Mouse (Mus musculus) liver, embryonic 12.5 days (tissue): Measurements from ENCODE around the gene Sh3rf1. TPM values are rescaled to one million over a fixed set of nuclear protein-coding genes. Genes with fewer than 3 reads are reported as not detected.

Experiments used
- ATAC-seq: fragments of 200-750 bp; cut with Nextera tagmentation; 2 replicates; pipeline ENCODE4 v1.8.0; 2017; ENCODE audit warnings: moderate number of reproducible peaks, mild to moderate bottlenecking, moderate library complexity
- H3K27ac ChIP-seq: fragments of 300-500 bp; sonication (generic); 2 replicates; pipeline ENCODE4 v1.5.1; 2016; ENCODE audit warnings: mild to moderate bottlenecking
- H3K27me3 ChIP-seq: fragments of 300-500 bp; sonication (generic); replicated peaks from 2 replicates; pipeline ENCODE4 v1.6.1; 2016; ENCODE audit warnings: mild to moderate bottlenecking, moderate library complexity
- H3K36me3 ChIP-seq: fragments of 300-500 bp; sonication (generic); 2 replicates; pipeline ENCODE4 v1.6.1; 2016; ENCODE audit warnings: mild to moderate bottlenecking, moderate library complexity
- H3K4me1 ChIP-seq: fragments of 300-500 bp; sonication (generic); 2 replicates; pipeline ENCODE4 v1.6.1; 2016
- H3K4me2 ChIP-seq: fragments of 300-500 bp; sonication (generic); 2 replicates; pipeline ENCODE4 v1.6.1; 2016; ENCODE audit warnings: mild to moderate bottlenecking, moderate library complexity
- H3K4me3 ChIP-seq: fragments of 300-500 bp; sonication (generic); 2 replicates; pipeline ENCODE4 v1.5.1; 2016; ENCODE audit warnings: mild to moderate bottlenecking, moderate library complexity
- H3K9ac ChIP-seq: fragments of 300-500 bp; sonication (generic); 2 replicates; pipeline ENCODE4 v1.6.1; 2016; ENCODE audit warnings: mild to moderate bottlenecking, moderate library complexity
- H3K9me3 ChIP-seq: fragments of 300-500 bp; sonication (generic); replicated peaks from 2 replicates; pipeline ENCODE4 v1.6.1; 2016; ENCODE audit warnings: mild to moderate bottlenecking, moderate library complexity
- whole genome bisulfite sequencing: fragments of 180-500 bp; shearing (Covaris S2); methylation state at CpG from one replicate; pipeline ENCODE4 v1.1.7; 2016; ENCODE audit not compliant: insufficient replicate concordance; 5-methylcytosine and 5-hydroxymethylcytosine counted together
- polyA plus RNA-seq: library from polyadenylated mRNA; unstranded; fragments of >200 nt; fragmentation: Nextera tagmentation; extraction: Ambion mirVana; gene quantifications from 2 replicates; pipeline ENCODE4 v1.2.1, GENCODE M21; 2016

The Sh3rf1 gene
- polyA plus RNA-seq, 1 experiment from 2014 or later = 2.8 TPM

- 68% methylated on average over 6 of the region's 6 CpGs for WGBS
- H3K4me2 ChIP-seq = no peak overlapping the region
- no peaks in the 10 kb centered on the region for H3K4me1 ChIP-seq
- H3K27me3 ChIP-seq = no peaks in the 10 kb centered on the region
- no peak for ATAC-seq
- no peaks in the 10 kb centered on the region for H3K9me3 ChIP-seq
- H3K4me3 ChIP-seq = no peak overlapping the region
- H3K27ac ChIP-seq = no peak overlapping the region
- peaks cover 6% of the 10 kb centered on the region; the same call in 1 of the 2 replicates for H3K36me3 ChIP-seq
- no peak overlapping the region for H3K9ac ChIP-seq
These were observed 123.3 kb downstream of the Sh3rf1 start for GRCm38 (mm10) chr8:61346941-61347340.

- H3K4me2 ChIP-seq = no peak overlapping the region
- H3K4me1 ChIP-seq = no peaks in the 10 kb centered on the region
- peaks cover 6% of the 10 kb centered on the region; the same call in 1 of the 2 replicates for H3K36me3 ChIP-seq
- H3K27me3 ChIP-seq = no peaks in the 10 kb centered on the region
- WGBS = 75% methylated on average over 6 of the region's 6 CpGs
- H3K9me3 ChIP-seq = no peaks in the 10 kb centered on the region
- ATAC-seq = no peak
- H3K4me3 ChIP-seq = no peak overlapping the region
- no peak overlapping the region for H3K9ac ChIP-seq
- no peak overlapping the region for H3K27ac ChIP-seq
These were observed 123.9 kb downstream of the Sh3rf1 start for GRCm38 (mm10) chr8:61347526-61347925.

- no peak overlapping the region for H3K9ac ChIP-seq
- no peak for ATAC-seq
- H3K4me3 ChIP-seq = no peak overlapping the region
- H3K4me1 ChIP-seq = no peaks in the 10 kb centered on the region
- no peaks in the 10 kb centered on the region for H3K27me3 ChIP-seq
- no peak overlapping the region for H3K27ac ChIP-seq
- no peaks in the 10 kb centered on the region for H3K9me3 ChIP-seq
- H3K36me3 ChIP-seq = peaks cover 6% of the 10 kb centered on the region; the same call in 1 of the 2 replicates
- H3K4me2 ChIP-seq = no peak overlapping the region
- WGBS = 68% methylated on average over 5 of the region's 5 CpGs
These were observed 124.4 kb downstream of the Sh3rf1 start for GRCm38 (mm10) chr8:61348029-61348428.

GRCm38 (mm10) chr8:61348518-61348917, 124.8 kb downstream of the Sh3rf1 start:
- H3K9ac ChIP-seq = no peak overlapping the region
- no peaks in the 10 kb centered on the region for H3K9me3 ChIP-seq
- H3K27ac ChIP-seq = no peak overlapping the region
- H3K36me3 ChIP-seq = peaks cover 6% of the 10 kb centered on the region; the same call in 1 of the 2 replicates
- 37% methylated on average over 8 of the region's 8 CpGs for WGBS
- H3K27me3 ChIP-seq = no peaks in the 10 kb centered on the region
- no peak overlapping the region for H3K4me3 ChIP-seq
- ATAC-seq = no peak
- H3K4me1 ChIP-seq = no peaks in the 10 kb centered on the region
- no peak overlapping the region for H3K4me2 ChIP-seq

GRCm38 (mm10) chr8:61350443-61350842, 126.8 kb downstream of the Sh3rf1 start:
- H3K9ac ChIP-seq = no peak overlapping the region
- H3K4me1 ChIP-seq = no peaks in the 10 kb centered on the region
- H3K36me3 ChIP-seq = peaks cover 6% of the 10 kb centered on the region; the same call in 1 of the 2 replicates
- no peaks in the 10 kb centered on the region for H3K27me3 ChIP-seq
- WGBS = 77% methylated on average over 9 of the region's 9 CpGs
- no peak overlapping the region for H3K4me2 ChIP-seq
- no peak for ATAC-seq
- no peak overlapping the region for H3K4me3 ChIP-seq
- no peaks in the 10 kb centered on the region for H3K9me3 ChIP-seq
- H3K27ac ChIP-seq = no peak overlapping the region

GRCm38 (mm10) chr8:61351638-61352037, 128.0 kb downstream of the Sh3rf1 start:
- Histone ChIP-seq H3K36me3 (peaks cover 6% of the 10 kb centered on the region; the same call in 1 of the 2 replicates), H3K4me2 (no peak overlapping the region), H3K27me3 (no peaks in the 10 kb centered on the region), H3K9ac (no peak overlapping the region), H3K4me1 (no peaks in the 10 kb centered on the region), H3K9me3 (no peaks in the 10 kb centered on the region), H3K27ac (no peak overlapping the region), H3K4me3 (no peak overlapping the region)
- WGBS = 82% methylated on average over 5 of the region's 5 CpGs
- no peak for ATAC-seq

- ATAC-seq = no peak
- H3K4me1 ChIP-seq = no peaks in the 10 kb centered on the region
- no peak overlapping the region for H3K4me2 ChIP-seq
- WGBS = 62% methylated on average over 5 of the region's 5 CpGs
- no peaks in the 10 kb centered on the region for H3K36me3 ChIP-seq
- no peak overlapping the region for H3K4me3 ChIP-seq
- no peak overlapping the region for H3K27ac ChIP-seq
- no peak overlapping the region for H3K9ac ChIP-seq
- H3K27me3 ChIP-seq = no peaks in the 10 kb centered on the region
- no peaks in the 10 kb centered on the region for H3K9me3 ChIP-seq
These were observed 131.8 kb downstream of the Sh3rf1 start for GRCm38 (mm10) chr8:61355503-61355902.

GRCm38 (mm10) chr8:61359004-61359403, 135.3 kb downstream of the Sh3rf1 start:
- Histone ChIP-seq H3K4me2 (no peak overlapping the region), H3K4me1 (no peaks in the 10 kb centered on the region), H3K27ac (no peak overlapping the region), H3K9me3 (no peaks in the 10 kb centered on the region), H3K27me3 (no peaks in the 10 kb centered on the region), H3K9ac (no peak overlapping the region), H3K4me3 (no peak overlapping the region), H3K36me3 (no peaks in the 10 kb centered on the region)
- WGBS = 37% methylated on average over 8 of the region's 8 CpGs
- no peak for ATAC-seq

GRCm38 (mm10) chr8:61359851-61360272, 136.2 kb downstream of the Sh3rf1 start:
- 83% methylated on average over 10 of the region's 10 CpGs for WGBS
- 0 out of 2 replicates have a peak, but pooled peaks cover 4% of the 10 kb centered on the region for H3K36me3 ChIP-seq
- no peak overlapping the region for H3K9ac ChIP-seq
- no peak overlapping the region for H3K4me3 ChIP-seq
- H3K27ac ChIP-seq = no peak overlapping the region
- no peak overlapping the region for H3K4me2 ChIP-seq
- H3K4me1 ChIP-seq = no peaks in the 10 kb centered on the region
- no peaks in the 10 kb centered on the region for H3K9me3 ChIP-seq
- no peak for ATAC-seq
- H3K27me3 ChIP-seq = no peaks in the 10 kb centered on the region

- no peak overlapping the region for H3K27ac ChIP-seq
- H3K4me3 ChIP-seq = no peak overlapping the region
- H3K4me1 ChIP-seq = no peaks in the 10 kb centered on the region
- H3K4me2 ChIP-seq = no peak overlapping the region
- H3K9me3 ChIP-seq = no peaks in the 10 kb centered on the region
- ATAC-seq = no peak
- no peak overlapping the region for H3K9ac ChIP-seq
- 0 out of 2 replicates have a peak, but pooled peaks cover 4% of the 10 kb centered on the region for H3K36me3 ChIP-seq
- 78% methylated on average over 4 of the region's 4 CpGs for whole genome bisulfite sequencing
- H3K27me3 ChIP-seq = no peaks in the 10 kb centered on the region
These were observed 136.7 kb downstream of the Sh3rf1 start for GRCm38 (mm10) chr8:61360362-61360761.

GRCm38 (mm10) chr8:61361476-61361875, 137.8 kb downstream of the Sh3rf1 start:
- Histone ChIP-seq H3K36me3 (peaks cover 5% of the 10 kb centered on the region), H3K9me3 (no peaks in the 10 kb centered on the region), H3K4me2 (no peak overlapping the region), H3K4me1 (no peaks in the 10 kb centered on the region), H3K27me3 (no peaks in the 10 kb centered on the region), H3K4me3 (no peak overlapping the region), H3K27ac (no peak overlapping the region), H3K9ac (no peak overlapping the region)
- WGBS = 87% methylated on average over 11 of the region's 11 CpGs
- ATAC-seq = no peak

- no peak overlapping the region for H3K27ac ChIP-seq
- H3K4me2 ChIP-seq = no peak overlapping the region
- H3K4me3 ChIP-seq = no peak overlapping the region
- H3K9ac ChIP-seq = no peak overlapping the region
- H3K9me3 ChIP-seq = no peaks in the 10 kb centered on the region
- 77% methylated on average over 9 of the region's 9 CpGs for WGBS
- ATAC-seq = no peak
- no peaks in the 10 kb centered on the region for H3K27me3 ChIP-seq
- H3K36me3 ChIP-seq = peaks cover 9% of the 10 kb centered on the region
- no peaks in the 10 kb centered on the region for H3K4me1 ChIP-seq
These were observed 138.7 kb downstream of the Sh3rf1 start for GRCm38 (mm10) chr8:61362301-61362913.

- 83% methylated on average over 9 of the region's 9 CpGs for WGBS
- Histone ChIP-seq H3K4me3 (no peak overlapping the region), H3K27ac (no peak overlapping the region), H3K9me3 (no peaks in the 10 kb centered on the region), H3K9ac (no peak overlapping the region), H3K36me3 (peaks cover 7% of the 10 kb centered on the region; the same call in 1 of the 2 replicates), H3K4me2 (no peak overlapping the region), H3K27me3 (no peaks in the 10 kb centered on the region), H3K4me1 (no peaks in the 10 kb centered on the region)
- ATAC-seq = no peak
These were observed 149.6 kb downstream of the Sh3rf1 start for GRCm38 (mm10) chr8:61373303-61373702.
